Comparison of ENCODE assay signal across 8 mouse cellular contexts in genomic region chrX:56730828-56731305, GRCm38 (mm10). TPM values are rescaled to one million over a fixed set of nuclear protein-coding genes. Genes with fewer than 3 reads are reported as not detected.
DNase-seq lines count a peak whose midpoint lies in the region; ATAC-seq and TF ChIP-seq lines count a peak whose summit lies in the region.

No protein-coding gene starts in this region.

- no peaks in the 10 kb centered on the region for H3K36me3 ChIP-seq in lung, embryonic 15.5 days
- no peaks in the 10 kb centered on the region for H3K36me3 ChIP-seq in intestine, embryonic 14.5 days (ENCODE audit: control insufficient read depth, insufficient read depth, low read length)
- no peaks in the 10 kb centered on the region for H3K36me3 ChIP-seq in neural tube, embryonic 13.5 days

- H3K9me3 ChIP-seq in lung, embryonic 15.5 days, result no peaks in the 10 kb centered on the region
- no peaks in the 10 kb centered on the region for H3K9me3 ChIP-seq in intestine, embryonic 14.5 days (ENCODE audit: control insufficient read depth, low read length)
- H3K9me3 ChIP-seq in neural tube, embryonic 13.5 days, result no peaks in the 10 kb centered on the region

- H3K4me3 ChIP-seq in cerebellum, adult 2 months (replicated peaks; ENCODE audit: insufficient read depth, low read depth, low read length), result peak overlapping the region; percentile 65
- H3K4me3 ChIP-seq in lung, embryonic 15.5 days, result peak overlapping the region; percentile 58
- peak overlapping the region; percentile 38 for H3K4me3 ChIP-seq in intestine, embryonic 14.5 days (ENCODE audit: low read depth, low read length)
- H3K4me3 ChIP-seq in neural tube, embryonic 13.5 days, result peak overlapping the region; percentile 57

- H3K4me2 ChIP-seq in lung, embryonic 15.5 days, result peak overlapping the region; percentile 55
- H3K4me2 ChIP-seq in intestine, embryonic 14.5 days (ENCODE audit: low read length), result peak overlapping the region; percentile 49
- H3K4me2 ChIP-seq in neural tube, embryonic 13.5 days, result peak overlapping the region; percentile 57

- TF ChIP-seq CTCF in cerebellum, adult 2 months (IDR thresholded peaks at IDR 0.05; ENCODE audit: borderline replicate concordance, insufficient read depth, low read depth, low read length), result no peak

- 12% methylated on average over 10 of the region's 10 CpGs for WGBS in cerebellum, adult 2 months
- 25% methylated on average over 10 of the region's 10 CpGs for WGBS in lung, embryonic 15.5 days
- WGBS in intestine, embryonic 14.5 days, result 18% methylated on average over 10 of the region's 10 CpGs
- WGBS in neural tube, embryonic 13.5 days, result 15% methylated on average over 10 of the region's 10 CpGs

- peak overlapping the region; percentile 82 for H3K27ac ChIP-seq in cerebellum, adult 2 months (ENCODE audit: insufficient read depth, low read length)
- H3K27ac ChIP-seq in lung, embryonic 15.5 days, result peak overlapping the region; percentile 85
- H3K27ac ChIP-seq in intestine, embryonic 14.5 days (ENCODE audit: low read depth), result 0 out of 2 replicates have a peak overlapping the region, but pooled peaks have one; percentile 43
- H3K27ac ChIP-seq in neural tube, embryonic 13.5 days (replicated peaks), result peak overlapping the region; percentile 86

- H3K4me1 ChIP-seq in cerebellum, adult 2 months (ENCODE audit: control insufficient read depth, insufficient read depth, low read length), result no peaks in the 10 kb centered on the region
- no peaks in the 10 kb centered on the region for H3K4me1 ChIP-seq in lung, embryonic 15.5 days
- no peaks in the 10 kb centered on the region for H3K4me1 ChIP-seq in intestine, embryonic 14.5 days (replicated peaks; ENCODE audit: control insufficient read depth, insufficient read depth, low read length)
- H3K4me1 ChIP-seq in neural tube, embryonic 13.5 days (replicated peaks), result 0 out of 2 replicates have a peak, but pooled peaks cover 5% of the 10 kb centered on the region

- peak overlapping the region; percentile 37 for H3K9ac ChIP-seq in lung, embryonic 15.5 days
- peak overlapping the region; percentile 56 for H3K9ac ChIP-seq in intestine, embryonic 14.5 days (ENCODE audit: low read length)
- peak overlapping the region; percentile 80 for H3K9ac ChIP-seq in neural tube, embryonic 13.5 days

- DNase-seq in cerebellum, adult 2 months, result peak in 1 of 2 experiments; percentile 41
- DNase-seq in cerebellum, adult 11 months, result no peak
- DNase-seq in lung, postnatal 36 days, result no peak
- DNase-seq in intestine, embryonic 14.5 days (ENCODE audit: low spot score), result no peak
- no peak for DNase-seq in T-cell, adult 2 months (ENCODE audit: low spot score)
- DNase-seq in spleen, postnatal 36 days (ENCODE audit: low spot score in 2 of 2), result no peak

- H3K27me3 ChIP-seq in cerebellum, adult 2 months (ENCODE audit: control insufficient read depth, insufficient read depth, low read length), result no peaks in the 10 kb centered on the region
- H3K27me3 ChIP-seq in lung, embryonic 15.5 days, result no peaks in the 10 kb centered on the region
- H3K27me3 ChIP-seq in intestine, embryonic 14.5 days (replicated peaks; ENCODE audit: control insufficient read depth, insufficient read depth, low read length), result no peaks in the 10 kb centered on the region
- H3K27me3 ChIP-seq in neural tube, embryonic 13.5 days, result no peaks in the 10 kb centered on the region

- no peak for TF ChIP-seq POLR2A in cerebellum, adult 2 months (IDR thresholded peaks at IDR 0.05; ENCODE audit: borderline replicate concordance, insufficient read depth, low read length)

- ATAC-seq in lung, embryonic 15.5 days (ENCODE audit: borderline replicate concordance, extremely low read depth, low FRiP score, low TSS enrichment), result no peak
- ATAC-seq in intestine, embryonic 14.5 days (replicated peaks; ENCODE audit: low FRiP score, low TSS enrichment, low read depth), result peak; percentile 25; the same call in 1 of the 2 replicates
- ATAC-seq in neural tube, embryonic 13.5 days (ENCODE audit: low read depth), result peak; percentile 58

RNA-seq across cellular contexts. Expression of gene Fhl1, which starts 0.7 kb away (rescaled TPM):
- polyA plus RNA-seq in cerebellum, adult 2 months (2012; rRNA removed), result 174 and 191 TPM in 2 replicates
- polyA plus RNA-seq in lung, embryonic 15.5 days (2015; fragmentation: Nextera tagmentation; extraction: Ambion mirVana), result 366 and 418 TPM in 2 replicates
- 36.6 and 38.8 TPM in 2 replicates for polyA plus RNA-seq in intestine, embryonic 14.5 days (2014; fragmentation: Nextera tagmentation; extraction: Ambion mirVana)
- 131 and 139 TPM in 2 replicates for polyA plus RNA-seq in neural tube, embryonic 13.5 days (2015; fragmentation: Nextera tagmentation; extraction: Ambion mirVana)
